Mouse (Mus musculus) ES-Bruce4 (cell line): Measurements from ENCODE around the gene Lat.

ENCODE experiments used
- CTCF ChIP-seq: IDR thresholded peaks from one replicate; pipeline ENCODE4 v1.8.1; 2011; ENCODE audit warnings: low read depth, low read length
- POLR2A ChIP-seq: IDR thresholded peaks from one replicate; pipeline ENCODE4 v1.8.1; 2011; ENCODE audit warnings: low read length; ENCODE audit not compliant: insufficient read depth

- TF ChIP-seq CTCF (no peak), POLR2A (no peak)
Measured at GRCm38 (mm10) chr7:126368367-126368766, 1.0 kb downstream of the Lat start.
